Mouse (Mus musculus) lung, adult 2 months (tissue): ENCODE measurements around the gene Mdn1.

Source experiments
- CTCF ChIP-seq: fragments of 200-500 bp; IDR thresholded peaks from 2 replicates; pipeline ENCODE4 v1.5.1; 2011; ENCODE audit warnings: mild to moderate bottlenecking, low read length, control low read depth; ENCODE audit not compliant: insufficient read depth
- POLR2A ChIP-seq: fragments of 200-500 bp; IDR thresholded peaks from 2 replicates; pipeline ENCODE4 v1.6.1; 2011; ENCODE audit warnings: low read depth, mild to moderate bottlenecking, control low read depth, low read length, borderline replicate concordance; ENCODE audit errors: extremely low read depth

- TF ChIP-seq CTCF (peak; percentile 12; the same call in 1 of the 2 replicates), POLR2A (no peak)
These were observed 11.4 kb downstream of the Mdn1 start for GRCm38 (mm10) chr4:32668291-32668690.
